Mouse (Mus musculus): Measurements from ENCODE around the gene Spesp1.
A peak's percentile ranks its signal among the peaks of the same experiment; 100 is the strongest.

Spesp1 gene

DNA sequence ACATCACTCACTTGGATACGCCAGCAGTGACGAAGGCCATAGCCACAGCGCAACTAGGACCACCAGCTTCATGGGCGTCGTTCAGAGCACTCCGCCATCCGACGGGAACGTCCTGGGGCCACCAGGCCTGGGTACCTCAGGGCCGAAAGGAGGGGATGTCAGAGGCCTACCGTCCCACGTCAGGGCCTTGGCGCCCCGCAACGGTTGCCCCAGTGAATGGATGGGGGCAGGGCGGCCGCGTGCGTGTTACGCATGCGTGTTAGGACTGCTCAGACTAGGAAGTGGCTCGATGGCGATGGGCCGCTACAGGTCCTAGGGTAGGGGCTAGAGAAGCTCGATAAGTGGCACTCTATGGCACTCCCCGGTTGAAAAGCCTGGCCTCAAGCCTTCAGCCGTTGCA lies at the start of gene Spesp1:
Gene Spesp1 (minus strand): TSS at position 218 of the 400 bp plus-strand sequence.
- DNase-seq (ENCODE audit: low spot score in 2 of 2): no peak

DNA sequence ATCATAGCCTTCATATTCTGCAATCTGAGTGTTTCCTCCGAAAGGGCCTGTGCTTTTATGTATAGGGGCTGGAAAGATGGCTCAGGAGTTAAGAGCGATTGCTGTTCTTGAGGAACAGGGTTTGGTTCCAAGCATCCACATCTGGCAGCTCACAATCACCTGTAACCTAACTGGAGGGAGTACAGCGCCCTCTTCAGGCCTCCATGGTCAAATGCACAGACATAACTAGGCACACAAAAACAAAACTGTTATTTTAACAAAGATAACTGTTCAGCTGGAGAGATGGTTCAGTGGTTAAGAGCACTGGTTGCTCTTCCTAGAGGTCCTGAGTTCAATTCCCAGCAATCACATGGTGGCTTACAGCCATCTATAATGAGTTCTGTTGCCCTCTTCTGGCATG lies 44.0 kb upstream of the Spesp1 start:
- no peak for DNase-seq (ENCODE audit: low spot score in 2 of 2)

DNA sequence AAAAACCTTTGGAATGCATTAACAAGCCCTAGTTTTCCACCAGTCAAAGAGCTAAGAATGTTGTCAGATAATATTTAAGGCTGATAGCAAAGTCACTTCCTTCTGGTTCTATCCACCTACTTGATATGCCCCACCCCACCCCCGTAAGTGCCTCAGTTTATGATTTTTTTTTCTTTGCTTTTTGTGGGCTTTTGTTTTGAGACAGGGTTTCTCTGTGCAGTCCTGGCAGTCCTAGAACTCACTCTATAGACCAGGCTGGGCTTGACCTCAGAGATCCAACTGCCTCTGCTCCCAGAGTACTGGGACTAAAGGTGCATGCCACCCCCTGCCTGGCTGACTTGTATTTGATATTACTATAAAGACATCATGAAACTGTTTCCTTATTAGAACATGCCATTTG lies 41.8 kb upstream of the Spesp1 start:
- no peak for DNase-seq (ENCODE audit: low spot score in 2 of 2)

GRCm38 (mm10) chr9:62318729-62319128 lies 36.7 kb upstream of the Spesp1 start:
- no peak for DNase-seq (ENCODE audit: low spot score in 2 of 2)

- DNase-seq (ENCODE audit: low spot score in 2 of 2): peak in 1 of 2 experiments; percentile 20
Observed at GRCm38 (mm10) chr9:62315556-62315955, 33.5 kb upstream of the Spesp1 start.

- DNase-seq (ENCODE audit: low spot score in 2 of 2): no peak
Observed at GRCm38 (mm10) chr9:62296891-62297290, 14.9 kb upstream of the Spesp1 start.

DNA sequence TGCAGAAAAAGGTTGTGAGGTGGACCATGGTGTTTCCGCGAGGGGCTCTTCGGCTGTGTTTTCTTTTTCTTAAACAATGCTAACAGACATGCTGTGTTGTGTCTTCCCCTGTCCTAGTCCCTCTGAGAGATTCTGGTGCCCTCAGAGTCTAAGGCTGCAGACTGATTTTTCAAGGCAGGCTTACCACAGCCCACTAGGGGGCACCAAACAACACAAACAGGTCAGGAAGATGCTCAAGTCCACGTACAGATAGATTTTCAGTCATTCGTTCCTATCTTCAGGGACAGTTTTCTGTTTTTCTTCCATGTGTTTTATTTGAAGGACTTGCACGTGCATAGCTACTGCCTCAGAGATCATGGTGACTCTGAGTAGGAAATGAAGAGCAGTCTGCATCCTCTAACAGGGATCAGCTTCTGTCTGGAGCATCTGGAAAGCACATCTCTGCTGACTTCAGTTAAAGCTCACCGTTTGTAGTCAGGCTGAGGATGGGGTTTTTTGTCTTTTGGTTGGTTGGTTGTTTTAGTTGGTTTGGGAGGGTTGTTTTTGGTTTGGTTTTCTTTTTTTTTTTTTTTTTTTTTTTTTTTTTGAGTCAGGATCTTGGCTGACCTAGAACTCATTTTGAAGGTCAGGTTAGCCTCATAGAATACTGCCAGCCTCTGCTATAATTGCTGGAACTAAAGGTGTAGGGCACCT lies 13.1 kb upstream of the Spesp1 start:
- DNase-seq (ENCODE audit: low spot score in 2 of 2): peak in 1 of 2 experiments; percentile 88

DNA sequence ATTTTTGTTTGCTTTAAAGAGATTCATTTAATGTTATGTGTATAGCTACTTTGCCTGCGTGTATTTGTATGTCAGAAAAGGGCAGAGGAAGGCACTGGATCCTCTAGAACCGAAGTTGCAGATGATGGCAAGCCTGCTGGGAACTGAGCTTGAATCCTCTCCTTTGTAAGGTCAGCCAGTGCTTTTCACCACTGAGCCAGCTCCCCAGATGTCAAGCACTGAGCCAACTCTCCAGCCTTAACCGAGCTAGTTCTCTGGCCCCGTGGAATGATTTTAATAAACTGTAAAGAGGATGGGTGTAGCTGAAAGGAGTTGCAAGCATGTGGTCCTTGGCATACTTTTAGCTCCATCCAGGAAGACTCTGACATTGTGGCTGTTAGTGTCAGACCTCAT lies 5.6 kb upstream of the Spesp1 start:
- DNase-seq (ENCODE audit: low spot score in 2 of 2): no peak

DNA sequence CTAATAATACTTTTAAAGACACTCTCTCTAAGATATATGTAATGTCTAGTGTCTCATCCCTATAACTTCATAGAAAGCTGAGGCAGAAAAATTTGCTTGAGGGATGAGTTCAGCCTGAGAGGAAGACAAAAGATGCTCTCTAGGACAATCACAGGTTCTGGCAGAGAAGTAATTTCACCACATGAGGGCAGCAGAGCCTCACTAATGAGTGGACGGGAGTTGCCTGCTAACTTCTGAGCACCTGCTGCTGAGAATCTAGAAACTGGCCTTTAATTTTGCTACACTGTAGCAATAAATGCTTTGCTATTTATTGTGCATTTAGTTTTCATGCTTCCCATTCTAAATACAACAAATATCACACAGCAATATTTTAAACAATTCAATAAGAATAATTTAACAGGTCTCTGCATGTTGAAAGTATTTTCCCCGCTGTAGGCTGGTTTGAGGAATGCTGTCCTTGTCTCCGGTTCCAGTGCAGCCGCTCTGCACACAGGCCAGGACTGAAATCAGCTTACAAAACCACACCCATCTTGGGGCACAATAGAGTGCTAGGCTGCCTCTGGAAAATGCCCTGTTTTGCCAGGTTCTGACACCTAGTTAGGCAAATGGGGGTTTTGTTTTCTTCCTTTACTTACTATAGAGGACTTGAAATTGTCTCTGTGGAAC lies 5.1 kb upstream of the Spesp1 start:
- peak in 1 of 2 experiments; percentile 82 for DNase-seq (ENCODE audit: low spot score in 2 of 2)

GRCm38 (mm10) chr9:62284266-62284665 lies 2.3 kb upstream of the Spesp1 start:
- DNase-seq (ENCODE audit: low spot score in 2 of 2): peak; percentile 82 to 92

GRCm38 (mm10) chr9:62276899-62277298 lies 5.1 kb downstream of the Spesp1 start:
- DNase-seq (ENCODE audit: low spot score in 2 of 2): peak; percentile 53 to 86

- DNase-seq (ENCODE audit: low spot score in 2 of 2): no peak
Observed at GRCm38 (mm10) chr9:62270775-62271399, 11.1 kb downstream of the Spesp1 start.

DNA sequence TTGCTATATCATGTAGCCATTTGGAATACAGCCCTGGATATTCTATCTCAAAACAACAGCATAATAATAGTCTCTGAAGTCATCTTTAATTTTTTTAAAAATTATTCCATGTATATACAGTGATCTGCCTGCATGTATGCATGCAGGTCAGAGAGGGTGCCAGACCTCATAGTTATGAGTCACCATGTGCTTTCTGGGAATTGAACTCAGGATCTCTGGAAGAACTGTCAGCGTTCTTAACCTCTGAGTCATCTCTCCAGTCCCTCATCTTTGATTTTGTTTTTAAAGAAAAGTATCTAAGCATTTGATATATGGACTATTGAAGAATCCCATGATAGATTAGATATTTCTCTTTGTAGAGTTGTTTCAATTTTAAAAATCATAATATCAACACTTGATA lies 12.8 kb downstream of the Spesp1 start:
- no peak for DNase-seq (ENCODE audit: low spot score in 2 of 2)

- DNase-seq (ENCODE audit: low spot score in 2 of 2): no peak
Observed at GRCm38 (mm10) chr9:62265278-62265677, 16.7 kb downstream of the Spesp1 start.

GRCm38 (mm10) chr9:62263652-62264051 lies 18.4 kb downstream of the Spesp1 start:
- DNase-seq (ENCODE audit: low spot score in 2 of 2): no peak

DNA sequence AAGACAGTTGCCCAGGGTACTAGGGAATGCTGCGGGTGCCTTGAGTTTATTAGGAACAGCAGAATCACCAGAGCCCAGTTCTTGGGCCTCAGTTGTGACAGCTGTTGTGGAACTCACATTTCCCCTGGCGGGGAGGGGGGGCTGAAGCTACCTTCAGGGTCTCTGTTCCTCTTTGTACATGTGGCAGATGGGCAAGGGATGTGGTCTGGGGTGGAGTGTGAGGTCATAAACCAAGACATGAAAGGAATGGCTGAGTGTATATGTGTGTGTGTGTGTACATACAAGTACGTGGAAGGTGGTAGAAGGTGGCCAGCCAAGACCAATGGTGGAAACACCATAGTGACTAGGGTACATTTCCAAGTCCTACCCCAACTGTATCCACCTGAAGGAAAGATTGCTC lies 20.6 kb downstream of the Spesp1 start:
- DNase-seq (ENCODE audit: low spot score in 2 of 2): no peak

DNA sequence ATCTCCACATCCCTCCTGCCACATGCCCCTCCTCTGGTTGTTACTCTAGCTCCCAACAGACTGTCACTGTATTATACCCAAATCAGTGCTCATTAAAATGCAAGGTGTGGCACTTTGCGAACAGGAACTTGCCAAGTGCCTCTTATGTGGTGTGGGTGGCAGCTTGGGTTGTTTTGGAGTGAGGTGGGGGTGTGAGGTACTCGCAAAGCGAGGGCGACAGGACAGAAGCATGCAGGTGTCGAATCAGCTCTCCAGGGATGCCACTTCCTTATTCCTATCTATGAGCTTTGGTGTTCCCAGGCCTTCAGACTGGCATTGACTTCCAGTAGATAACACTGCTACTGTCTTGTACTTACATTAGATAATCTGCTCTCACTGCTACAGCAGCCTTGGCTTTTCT lies 21.0 kb downstream of the Spesp1 start:
- DNase-seq (ENCODE audit: low spot score in 2 of 2): no peak

GRCm38 (mm10) chr9:62258005-62258404 lies 24.0 kb downstream of the Spesp1 start:
- peak in 1 of 2 experiments; percentile 39 for DNase-seq (ENCODE audit: low spot score in 2 of 2)

GRCm38 (mm10) chr9:62255896-62256576 lies 26.0 kb downstream of the Spesp1 start:
- DNase-seq (ENCODE audit: low spot score in 2 of 2): peak in 1 of 2 experiments; percentile 38

DNA sequence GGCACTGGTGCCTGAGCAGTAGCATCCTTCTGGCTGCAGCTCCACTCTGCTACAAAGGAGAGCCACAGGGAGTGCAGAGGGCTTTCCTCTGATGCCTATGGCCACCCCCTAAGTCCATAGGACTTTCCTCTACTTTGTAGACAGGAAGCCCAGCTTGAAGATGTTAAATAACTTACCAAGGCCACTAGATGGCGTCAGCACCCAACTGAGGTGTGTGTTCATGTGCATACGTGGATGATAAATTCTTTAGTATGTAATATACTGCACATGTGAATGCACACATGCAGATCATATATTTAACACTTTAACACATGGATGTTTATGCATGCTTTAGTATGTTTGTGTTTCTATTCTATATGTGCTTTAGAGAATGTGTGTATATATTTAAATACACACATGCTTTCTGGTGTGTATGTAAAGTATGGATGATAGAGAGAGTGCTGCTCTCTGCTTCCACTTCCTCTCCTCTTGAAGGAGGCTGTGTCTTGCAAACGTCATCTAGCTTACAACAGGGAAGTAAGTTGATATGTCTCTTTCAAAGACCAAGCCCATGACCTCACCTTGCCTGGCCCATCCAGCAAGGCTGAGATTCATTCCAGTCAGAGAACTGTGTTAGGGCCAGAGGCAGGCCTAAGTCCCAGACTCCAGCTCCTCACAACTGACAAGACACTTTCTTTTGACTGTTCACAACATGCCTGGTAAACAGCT lies 28.1 kb downstream of the Spesp1 start:
- DNase-seq (ENCODE audit: low spot score in 2 of 2): no peak

- DNase-seq (ENCODE audit: low spot score in 2 of 2): no peak
Observed at GRCm38 (mm10) chr9:62250296-62250695, 31.7 kb downstream of the Spesp1 start.

Measured in left cerebral cortex, adult 9 months (tissue).